Mouse (Mus musculus) kidney, postnatal 25 days (tissue): ENCODE data around the gene Gm17334.

Source experiments
- DNase-seq, 2 experiments: peaks; one replicate each; pipeline ENCODE4 v3.0.0; 2021; ENCODE audit warnings: mixed read lengths in 2 of 2

Gene Gm17334

GRCm38 (mm10) chr11:53773087-53773486, at the start of gene Gm17334:
Gene Gm17334, minus strand, starts transcription at chr11:53773187.
- no peak for DNase-seq

GRCm38 (mm10) chr11:53821945-53822338, 49.0 kb upstream of the Gm17334 start:
- DNase-seq = peak in 1 of 2 experiments; percentile 27

GRCm38 (mm10) chr11:53821230-53821944, 48.4 kb upstream of the Gm17334 start:
- DNase-seq = no peak

GRCm38 (mm10) chr11:53820516-53821170, 47.7 kb upstream of the Gm17334 start:
- no peak for DNase-seq

- DNase-seq = no peak
Observed at GRCm38 (mm10) chr11:53819511-53819910, 46.5 kb upstream of the Gm17334 start.

- DNase-seq = peak; percentile 51 to 74
Observed at GRCm38 (mm10) chr11:53818794-53819193, 45.8 kb upstream of the Gm17334 start.

- no peak for DNase-seq
Observed at GRCm38 (mm10) chr11:53816841-53817375, 43.9 kb upstream of the Gm17334 start.

GRCm38 (mm10) chr11:53814810-53815209, 41.8 kb upstream of the Gm17334 start:
- no peak for DNase-seq

GRCm38 (mm10) chr11:53813001-53813868, 40.2 kb upstream of the Gm17334 start:
- DNase-seq = peak; percentile 84 to 90

GRCm38 (mm10) chr11:53811312-53811711, 38.3 kb upstream of the Gm17334 start:
- no peak for DNase-seq

GRCm38 (mm10) chr11:53810749-53811148, 37.8 kb upstream of the Gm17334 start:
- DNase-seq = peak; percentile 50 to 52

GRCm38 (mm10) chr11:53810156-53810555, 37.2 kb upstream of the Gm17334 start:
- no peak for DNase-seq

- no peak for DNase-seq
Observed at GRCm38 (mm10) chr11:53809354-53809753, 36.4 kb upstream of the Gm17334 start.

- DNase-seq = peak; percentile 58 to 80
Observed at GRCm38 (mm10) chr11:53805786-53806185, 32.8 kb upstream of the Gm17334 start.

GRCm38 (mm10) chr11:53804569-53805344, 31.8 kb upstream of the Gm17334 start:
- no peak for DNase-seq

- DNase-seq = no peak
Observed at GRCm38 (mm10) chr11:53803494-53803893, 30.5 kb upstream of the Gm17334 start.

- DNase-seq = peak; percentile 56 to 60
Observed at GRCm38 (mm10) chr11:53803093-53803492, 30.1 kb upstream of the Gm17334 start.

- DNase-seq = no peak
Observed at GRCm38 (mm10) chr11:53800975-53801374, 28.0 kb upstream of the Gm17334 start.

- no peak for DNase-seq
Observed at GRCm38 (mm10) chr11:53800036-53800435, 27.0 kb upstream of the Gm17334 start.

GRCm38 (mm10) chr11:53798041-53798711, 25.2 kb upstream of the Gm17334 start:
- no peak for DNase-seq

GRCm38 (mm10) chr11:53797386-53797920, 24.5 kb upstream of the Gm17334 start:
- DNase-seq = no peak
